Mouse (Mus musculus) hindbrain, embryonic 12.5 days (tissue): ENCODE data around the gene Prkch. TPM values are rescaled to one million over a fixed set of nuclear protein-coding genes. Genes with fewer than 3 reads are reported as not detected.
A peak's percentile ranks its signal among the peaks of the same experiment; 100 is the strongest.

ENCODE experiments used
- ATAC-seq: fragments of 200-750 bp; cut with Nextera tagmentation; 2 replicates; pipeline ENCODE4 v1.8.0; 2017; ENCODE audit warnings: moderate TSS enrichment; ENCODE audit not compliant: low FRiP score
- H3K27ac ChIP-seq: fragments of 300-500 bp; sonication (generic); 2 replicates; pipeline ENCODE4 v1.5.1; 2016; ENCODE audit warnings: mild to moderate bottlenecking
- H3K27me3 ChIP-seq: fragments of 300-500 bp; sonication (generic); 2 replicates; pipeline ENCODE4 v1.6.1; 2016; ENCODE audit warnings: mild to moderate bottlenecking
- H3K36me3 ChIP-seq: fragments of 300-500 bp; sonication (generic); 2 replicates; pipeline ENCODE4 v1.6.1; 2016; ENCODE audit warnings: mild to moderate bottlenecking
- H3K4me1 ChIP-seq: fragments of 300-500 bp; sonication (generic); 2 replicates; pipeline ENCODE4 v1.6.1; 2016
- H3K4me2 ChIP-seq: fragments of 300-500 bp; sonication (generic); replicated peaks from 2 replicates; pipeline ENCODE4 v1.6.1; 2016; ENCODE audit warnings: mild to moderate bottlenecking
- H3K4me3 ChIP-seq: fragments of 300-500 bp; sonication (generic); 2 replicates; pipeline ENCODE4 v1.5.1; 2016; ENCODE audit warnings: mild to moderate bottlenecking
- H3K9ac ChIP-seq: fragments of 300-500 bp; sonication (generic); 2 replicates; pipeline ENCODE4 v1.6.1; 2016; ENCODE audit warnings: mild to moderate bottlenecking, moderate library complexity
- H3K9me3 ChIP-seq: fragments of 300-500 bp; sonication (generic); replicated peaks from 2 replicates; pipeline ENCODE4 v1.6.1; 2016; ENCODE audit warnings: mild to moderate bottlenecking
- WGBS: fragments of 180-500 bp; shearing (Covaris S2); methylation state at CpG from one replicate; pipeline ENCODE4 v1.1.7; 2016; 5-methylcytosine and 5-hydroxymethylcytosine counted together
- polyA plus RNA-seq: library from polyadenylated mRNA; unstranded; fragments of >200 nt; fragmentation: Nextera tagmentation; extraction: Ambion mirVana; gene quantifications from 2 replicates; pipeline ENCODE4 v1.2.1, GENCODE M21; 2016

The Prkch gene
- polyA plus RNA-seq, 1 experiment from 2014 or later: 11.0 TPM

GRCm38 (mm10) chr12:73710846-73711245 lies 126.2 kb downstream of the Prkch start:
- Histone ChIP-seq H3K9me3 (no peaks in the 10 kb centered on the region), H3K36me3 (no peaks in the 10 kb centered on the region), H3K9ac (no peak overlapping the region), H3K27me3 (peaks cover 8% of the 10 kb centered on the region; the same call in 1 of the 2 replicates), H3K4me2 (no peak overlapping the region), H3K4me1 (peaks cover 6% of the 10 kb centered on the region; the same call in 1 of the 2 replicates), H3K27ac (no peak overlapping the region), H3K4me3 (no peak overlapping the region)
- no peak for ATAC-seq
- 85% methylated on average over 5 of the region's 5 CpGs for WGBS

- Histone ChIP-seq H3K4me2 (no peak overlapping the region), H3K27me3 (peaks cover 8% of the 10 kb centered on the region; the same call in 1 of the 2 replicates), H3K27ac (no peak overlapping the region), H3K4me1 (peaks cover 8% of the 10 kb centered on the region; the same call in 1 of the 2 replicates), H3K9me3 (no peaks in the 10 kb centered on the region), H3K9ac (no peak overlapping the region), H3K4me3 (no peak overlapping the region), H3K36me3 (no peaks in the 10 kb centered on the region)
- WGBS: 50% methylated on average over 6 of the region's 6 CpGs
- no peak for ATAC-seq
These were observed 127.5 kb downstream of the Prkch start for GRCm38 (mm10) chr12:73712122-73712521.

- Histone ChIP-seq H3K9me3 (no peaks in the 10 kb centered on the region), H3K4me1 (peaks cover 6% of the 10 kb centered on the region; the same call in 1 of the 2 replicates), H3K9ac (no peak overlapping the region), H3K4me3 (no peak overlapping the region), H3K4me2 (no peak overlapping the region), H3K27me3 (peaks cover 3% of the 10 kb centered on the region; the same call in 1 of the 2 replicates), H3K36me3 (no peaks in the 10 kb centered on the region), H3K27ac (no peak overlapping the region)
- no peak for ATAC-seq
- WGBS: 88% methylated on average over 5 of the region's 5 CpGs
These were observed 130.0 kb downstream of the Prkch start for GRCm38 (mm10) chr12:73714589-73714988.

- Histone ChIP-seq H3K9ac (no peak overlapping the region), H3K9me3 (no peaks in the 10 kb centered on the region), H3K27me3 (peaks cover 3% of the 10 kb centered on the region; the same call in 1 of the 2 replicates), H3K4me3 (no peak overlapping the region), H3K4me2 (no peak overlapping the region), H3K36me3 (no peaks in the 10 kb centered on the region), H3K27ac (0 out of 2 replicates have a peak overlapping the region, but pooled peaks have one; percentile 48), H3K4me1 (peaks cover 6% of the 10 kb centered on the region; the same call in 1 of the 2 replicates)
- WGBS: 93% methylated on average over 2 of the region's 2 CpGs
- ATAC-seq: no peak
These were observed 130.7 kb downstream of the Prkch start for GRCm38 (mm10) chr12:73715331-73715730.

- peaks cover 6% of the 10 kb centered on the region; the same call in 1 of the 2 replicates for H3K4me1 ChIP-seq
- H3K9me3 ChIP-seq: no peaks in the 10 kb centered on the region
- H3K4me2 ChIP-seq: no peak overlapping the region
- WGBS: 72% methylated on average over 21 of the region's 21 CpGs
- no peaks in the 10 kb centered on the region for H3K36me3 ChIP-seq
- peak overlapping the region; percentile 48 for H3K27ac ChIP-seq
- no peak overlapping the region for H3K9ac ChIP-seq
- ATAC-seq: no peak
- no peak overlapping the region for H3K4me3 ChIP-seq
- peaks cover 2% of the 10 kb centered on the region; the same call in 1 of the 2 replicates for H3K27me3 ChIP-seq
These were observed 131.5 kb downstream of the Prkch start for GRCm38 (mm10) chr12:73715954-73716731.

GRCm38 (mm10) chr12:73718036-73718435 lies 133.4 kb downstream of the Prkch start:
- H3K9me3 ChIP-seq: no peaks in the 10 kb centered on the region
- WGBS: 90% methylated on average over 10 of the region's 10 CpGs
- no peak for ATAC-seq
- H3K4me2 ChIP-seq: no peak overlapping the region
- H3K4me1 ChIP-seq: 0 out of 2 replicates have a peak, but pooled peaks cover 3% of the 10 kb centered on the region
- no peak overlapping the region for H3K27ac ChIP-seq
- no peak overlapping the region for H3K4me3 ChIP-seq
- H3K27me3 ChIP-seq: peaks cover 3% of the 10 kb centered on the region; the same call in 1 of the 2 replicates
- no peak overlapping the region for H3K9ac ChIP-seq
- no peaks in the 10 kb centered on the region for H3K36me3 ChIP-seq

- Histone ChIP-seq H3K4me1 (0 out of 2 replicates have a peak, but pooled peaks cover 3% of the 10 kb centered on the region), H3K4me3 (no peak overlapping the region), H3K36me3 (no peaks in the 10 kb centered on the region), H3K27ac (no peak overlapping the region), H3K9me3 (peaks cover 3% of the 10 kb centered on the region), H3K9ac (no peak overlapping the region), H3K4me2 (no peak overlapping the region), H3K27me3 (peaks cover 7% of the 10 kb centered on the region)
- ATAC-seq: no peak
These were observed 135.2 kb downstream of the Prkch start for GRCm38 (mm10) chr12:73719816-73720215.

- Histone ChIP-seq H3K27me3 (peaks cover 7% of the 10 kb centered on the region), H3K9me3 (peaks cover 8% of the 10 kb centered on the region), H3K4me3 (no peak overlapping the region), H3K36me3 (no peaks in the 10 kb centered on the region), H3K27ac (no peak overlapping the region), H3K4me2 (no peak overlapping the region), H3K9ac (no peak overlapping the region), H3K4me1 (0 out of 2 replicates have a peak, but pooled peaks cover 3% of the 10 kb centered on the region)
- 97% methylated on average over 2 of the region's 2 CpGs for WGBS
- ATAC-seq: no peak
These were observed 135.9 kb downstream of the Prkch start for GRCm38 (mm10) chr12:73720466-73720865.

GRCm38 (mm10) chr12:73722060-73722459 lies 137.5 kb downstream of the Prkch start:
- Histone ChIP-seq H3K4me3 (no peak overlapping the region), H3K36me3 (no peaks in the 10 kb centered on the region), H3K27me3 (peaks cover 22% of the 10 kb centered on the region), H3K4me2 (no peak overlapping the region), H3K27ac (no peak overlapping the region), H3K4me1 (no peaks in the 10 kb centered on the region), H3K9ac (no peak overlapping the region), H3K9me3 (peaks cover 8% of the 10 kb centered on the region)
- 77% methylated on average over 3 of the region's 3 CpGs for WGBS
- ATAC-seq: no peak

GRCm38 (mm10) chr12:73723067-73723466 lies 138.5 kb downstream of the Prkch start:
- ATAC-seq: no peak
- Histone ChIP-seq H3K4me1 (no peaks in the 10 kb centered on the region), H3K27me3 (peaks cover 32% of the 10 kb centered on the region), H3K36me3 (no peaks in the 10 kb centered on the region), H3K9me3 (peaks cover 8% of the 10 kb centered on the region), H3K27ac (no peak overlapping the region), H3K4me2 (no peak overlapping the region), H3K9ac (no peak overlapping the region), H3K4me3 (no peak overlapping the region)
- 77% methylated on average over 4 of the region's 4 CpGs for WGBS

GRCm38 (mm10) chr12:73723887-73724286 lies 139.3 kb downstream of the Prkch start:
- H3K9me3 ChIP-seq: peaks cover 8% of the 10 kb centered on the region
- H3K9ac ChIP-seq: no peak overlapping the region
- H3K36me3 ChIP-seq: no peaks in the 10 kb centered on the region
- no peak overlapping the region for H3K27ac ChIP-seq
- 97% methylated on average over 10 of the region's 10 CpGs for WGBS
- H3K27me3 ChIP-seq: peaks cover 40% of the 10 kb centered on the region
- no peak overlapping the region for H3K4me2 ChIP-seq
- H3K4me1 ChIP-seq: no peaks in the 10 kb centered on the region
- no peak for ATAC-seq
- H3K4me3 ChIP-seq: no peak overlapping the region

GRCm38 (mm10) chr12:73725825-73726604 lies 141.4 kb downstream of the Prkch start:
- Histone ChIP-seq H3K4me1 (no peaks in the 10 kb centered on the region), H3K4me3 (no peak overlapping the region), H3K9ac (no peak overlapping the region), H3K27me3 (peaks cover 54% of the 10 kb centered on the region), H3K27ac (no peak overlapping the region), H3K36me3 (no peaks in the 10 kb centered on the region), H3K4me2 (no peak overlapping the region), H3K9me3 (peaks cover 8% of the 10 kb centered on the region)
- WGBS: 89% methylated on average over 9 of the region's 9 CpGs
- no peak for ATAC-seq
